Mouse (Mus musculus) macrophage (primary cell): ENCODE data around the gene Icam2. TPM values are rescaled to one million over a fixed set of nuclear protein-coding genes. Genes with fewer than 3 reads are reported as not detected.

Source experiments
- H3K27ac ChIP-seq: fragments of 350-480 bp; formaldehyde crosslinking; 2 replicates; pipeline ENCODE4 v1.9.0; 2021
- H3K36me3 ChIP-seq: fragments of 350-480 bp; formaldehyde crosslinking; 2 replicates; pipeline ENCODE4 v1.9.0; 2021; ENCODE audit errors: inconsistent target
- H3K4me3 ChIP-seq: fragments of 350-480 bp; formaldehyde crosslinking; 2 replicates; pipeline ENCODE4 v1.9.0; 2021; ENCODE audit errors: inconsistent target
- H3K79me2 ChIP-seq: fragments of 350-480 bp; formaldehyde crosslinking; 2 replicates; pipeline ENCODE4 v1.9.0; 2021; ENCODE audit errors: inconsistent target
- WGBS: methylation state at CpG from one replicate; pipeline ENCODE4 v1.1.7; 2026; ENCODE audit warnings: inconsistent platforms; ENCODE audit not compliant: missing documents; 5-methylcytosine and 5-hydroxymethylcytosine counted together
- polyA plus RNA-seq: library from polyadenylated mRNA; stranded (reverse); fragments of 250-400 nt; gene quantifications from 3 replicates; pipeline ENCODE4 v1.2.4, GENCODE M21; 2018; ENCODE audit warnings: inconsistent platforms
- total RNA-seq, 78 experiments: library from RNA; depleted of rRNA; stranded (reverse); fragments of 250-400 nt; gene quantifications; 1 replicate in 9 of 78; 2 replicates in 24 of 78; 3 replicates in 43 of 78; 4 replicates in 2 of 78; pipeline ENCODE4 v1.2.4; 2018; ENCODE audit warnings: inconsistent platforms in 56 of 78

The Icam2 gene
- total RNA-seq (2018; cell fraction: chromatin; rRNA removed), result 1 to 10 TPM in 15 of 26 experiments, under 1 TPM in 4, not detected in 7; 0.86 to 6.4 (median 2.3) TPM
- 10 to 100 TPM in 1 of 26 experiments, 1 to 10 TPM in 25; 3.2 to 14.2 (median 6.2) TPM for total RNA-seq (2018; cell fraction: cytosol; rRNA removed)
- total RNA-seq (2018; cell fraction: nucleus; rRNA removed), result 10 to 100 TPM in 4 of 26 experiments, 1 to 10 TPM in 22; 1.2 to 12.4 (median 6.3) TPM
- polyA plus RNA-seq, result 4.3 to 7.9 TPM (median 7.0 TPM) in 3 replicates

DNA sequence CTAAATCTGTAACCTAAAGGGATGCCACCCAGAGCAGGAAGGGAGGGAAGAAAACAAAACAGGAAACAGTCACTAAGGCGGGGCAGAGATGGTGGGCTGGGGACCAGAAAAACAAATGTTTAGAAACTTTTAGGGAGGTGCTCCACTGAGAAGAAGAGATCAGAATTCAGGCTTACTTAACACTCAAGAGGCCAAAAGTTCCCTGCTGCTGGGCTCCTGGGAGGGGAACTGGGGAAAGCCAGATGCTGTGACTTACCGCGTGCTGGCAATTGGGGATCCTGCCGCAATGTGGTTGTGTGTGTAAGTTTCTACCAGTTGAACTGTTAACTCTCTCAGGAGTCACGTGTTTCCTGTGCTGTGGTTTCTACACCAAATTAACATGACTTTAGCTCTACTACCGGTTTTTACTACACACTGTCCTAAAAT lies at the start of gene Icam2:
Gene Icam2 (minus strand): TSS at position 285 of the 426 bp plus-strand sequence.
- no peaks in the 10 kb centered on the region for H3K36me3 ChIP-seq
- 0% methylated on average over 6 of the region's 6 CpGs for WGBS
- peak within 1 kb of the TSS; percentile 68 for H3K27ac ChIP-seq
- no peaks in the 10 kb centered on the region for H3K79me2 ChIP-seq
- H3K4me3 ChIP-seq, result peak within 1 kb of the TSS; percentile 21

DNA sequence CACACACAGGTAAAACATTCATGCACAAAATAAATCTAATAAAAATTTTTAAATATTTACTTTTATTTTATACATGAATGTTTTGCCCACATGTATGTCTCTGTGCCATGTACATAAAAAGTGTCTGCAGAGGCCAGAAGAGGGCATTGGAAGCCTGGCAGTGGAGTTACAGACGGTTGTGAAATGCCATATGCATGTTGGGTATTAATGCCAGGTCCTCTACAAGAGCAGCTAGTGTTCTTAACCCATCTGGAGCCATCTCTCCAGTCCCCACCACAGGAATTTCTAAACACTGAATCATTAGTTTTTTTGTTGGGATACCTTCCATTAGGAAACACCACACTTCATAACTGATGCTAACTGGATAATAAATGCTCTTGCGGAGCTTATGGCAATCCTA lies 49.7 kb upstream of the Icam2 start:
- H3K4me3 ChIP-seq, result no peak overlapping the region
- WGBS, result 93% methylated on average over 2 of the region's 2 CpGs
- peaks cover 27% of the 10 kb centered on the region; the same call in 1 of the 2 replicates for H3K36me3 ChIP-seq
- H3K79me2 ChIP-seq, result peaks cover 54% of the 10 kb centered on the region; the same call in 1 of the 2 replicates
- no peak overlapping the region for H3K27ac ChIP-seq

DNA sequence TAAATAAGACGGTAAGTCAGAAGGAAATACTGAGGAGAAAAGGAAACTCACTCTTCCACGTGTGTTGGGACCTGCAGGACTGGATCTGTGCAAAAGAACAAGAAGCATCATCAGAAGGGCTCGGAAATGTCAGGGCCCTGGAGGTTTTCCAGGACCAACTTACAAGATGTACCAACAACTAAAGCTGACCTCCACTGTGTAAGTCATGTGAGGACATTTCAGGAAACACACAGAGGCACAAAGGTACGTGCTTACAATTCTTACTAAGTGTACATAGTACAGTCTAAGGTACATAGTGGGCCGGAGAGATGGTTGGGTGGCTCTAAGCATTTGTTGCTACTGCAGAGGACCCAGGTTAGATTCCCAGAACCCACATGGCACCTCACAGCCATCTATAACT lies 49.2 kb upstream of the Icam2 start:
- Histone ChIP-seq H3K36me3 (peaks cover 27% of the 10 kb centered on the region; the same call in 1 of the 2 replicates), H3K27ac (no peak overlapping the region), H3K4me3 (no peak overlapping the region), H3K79me2 (peaks cover 51% of the 10 kb centered on the region; the same call in 1 of the 2 replicates)
- WGBS, result 100% methylated on average over 5 of the region's 5 CpGs

DNA sequence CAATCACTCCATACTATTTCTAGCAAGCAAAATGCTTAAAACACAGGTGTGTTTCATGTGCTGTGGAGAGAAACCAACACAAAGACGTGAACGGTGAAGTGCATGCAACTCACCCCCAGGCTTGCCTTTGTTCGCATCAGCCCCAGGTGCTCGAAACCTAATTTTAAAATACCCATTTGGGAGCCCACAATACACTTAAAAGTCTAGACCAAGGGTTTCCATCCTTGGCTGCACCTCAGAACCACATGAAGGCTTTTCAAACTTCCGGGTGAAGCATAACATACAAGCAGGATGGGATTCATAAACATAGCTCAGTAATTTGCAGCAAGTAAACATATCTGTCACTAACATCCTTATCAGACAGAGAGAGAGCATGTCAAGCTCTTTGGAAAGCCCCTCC lies 42.5 kb upstream of the Icam2 start:
- Histone ChIP-seq H3K36me3 (peaks cover 41% of the 10 kb centered on the region), H3K4me3 (no peak overlapping the region), H3K79me2 (no peaks in the 10 kb centered on the region; the same call in 1 of the 2 replicates), H3K27ac (peak overlapping the region; percentile 93)
- WGBS, result 93% methylated on average over 5 of the region's 5 CpGs

DNA sequence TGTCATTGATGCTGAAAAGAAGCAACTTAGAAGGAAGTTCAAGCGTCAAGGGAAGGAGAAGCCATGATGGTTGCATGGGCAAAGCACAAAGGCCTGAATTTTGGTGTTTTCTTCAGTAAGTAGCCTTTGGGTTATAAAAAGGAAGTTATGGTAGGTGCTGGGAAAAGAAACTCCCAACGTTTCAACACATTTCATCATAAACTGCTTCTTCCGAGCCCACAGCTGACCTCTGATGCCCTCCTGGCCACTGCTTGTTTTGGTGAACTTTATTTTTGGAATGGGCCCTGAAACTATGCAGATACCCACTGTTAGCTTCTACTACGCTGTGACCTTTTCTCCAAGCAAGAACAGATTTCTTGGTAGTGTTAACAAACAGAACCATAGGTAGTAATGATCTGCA lies 41.8 kb upstream of the Icam2 start:
- 10% methylated on average over 4 of the region's 4 CpGs for WGBS
- H3K36me3 ChIP-seq, result peaks cover 39% of the 10 kb centered on the region
- no peak overlapping the region for H3K4me3 ChIP-seq
- H3K79me2 ChIP-seq, result no peaks in the 10 kb centered on the region; the same call in 1 of the 2 replicates
- H3K27ac ChIP-seq, result peak overlapping the region; percentile 93

DNA sequence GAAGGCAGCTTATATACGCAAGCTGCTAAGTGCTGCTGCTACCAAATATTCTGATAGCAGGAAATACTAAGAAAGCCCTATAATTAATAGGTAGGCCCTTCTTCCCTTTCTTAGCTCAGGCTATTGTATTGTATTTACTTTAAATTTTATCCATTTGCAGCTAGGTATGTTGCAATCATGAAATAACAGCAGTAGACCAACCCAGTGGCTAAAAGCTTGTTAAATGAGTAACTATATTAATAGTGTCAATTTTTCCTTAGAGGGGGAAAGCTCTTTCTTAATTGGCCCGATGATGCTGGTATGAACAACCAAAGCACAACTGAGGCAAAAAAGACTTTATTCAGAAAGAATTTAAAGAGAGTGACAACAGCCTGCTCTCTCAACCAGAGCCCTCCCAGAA lies 40.7 kb upstream of the Icam2 start:
- Histone ChIP-seq H3K79me2 (no peaks in the 10 kb centered on the region; the same call in 1 of the 2 replicates), H3K4me3 (no peak overlapping the region), H3K27ac (peak overlapping the region; percentile 93), H3K36me3 (peaks cover 29% of the 10 kb centered on the region)
- WGBS, result 29% methylated on average over 2 of the region's 2 CpGs

DNA sequence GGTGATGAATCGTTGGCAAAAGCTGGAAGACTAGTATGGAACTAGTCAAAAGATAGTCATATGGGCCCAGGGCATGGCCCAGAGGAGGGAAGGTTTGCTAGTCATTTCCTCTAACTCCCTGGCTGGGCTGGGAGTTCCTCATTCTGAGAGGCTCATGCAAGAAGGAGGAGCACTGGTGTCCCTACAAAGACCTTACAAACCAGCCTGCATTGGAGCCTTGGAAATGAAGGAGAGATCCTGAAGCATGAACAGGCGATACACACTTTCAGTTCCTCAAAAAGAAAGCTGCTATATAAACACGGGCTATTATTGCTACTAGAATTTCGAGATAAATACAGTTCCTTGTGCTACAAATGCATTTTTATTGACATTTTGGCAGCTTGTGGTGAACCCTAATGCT lies 40.2 kb upstream of the Icam2 start:
- WGBS, result 0% methylated on average over 4 of the region's 4 CpGs
- no peak overlapping the region for H3K4me3 ChIP-seq
- H3K79me2 ChIP-seq, result no peaks in the 10 kb centered on the region; the same call in 1 of the 2 replicates
- H3K27ac ChIP-seq, result peak overlapping the region; percentile 93
- H3K36me3 ChIP-seq, result peaks cover 29% of the 10 kb centered on the region

DNA sequence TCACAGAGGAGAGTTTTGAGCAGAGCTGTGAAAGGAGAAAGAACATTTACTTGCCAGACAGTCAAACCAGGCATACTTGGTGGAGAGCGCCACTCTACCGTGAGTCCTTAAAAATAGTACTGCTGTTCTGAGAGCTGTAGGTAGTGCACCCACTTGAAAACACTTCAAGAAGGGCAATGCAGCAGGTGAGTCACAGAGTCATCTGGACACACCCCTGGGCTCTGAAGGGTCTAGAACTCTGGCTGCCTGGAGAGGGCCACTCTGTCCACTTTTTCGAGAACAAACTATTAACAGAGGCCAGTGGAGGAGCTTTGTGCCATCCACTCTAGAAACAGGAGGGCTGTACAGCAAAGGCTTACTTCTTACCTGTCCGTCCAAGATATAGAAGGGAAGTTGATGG lies 38.6 kb upstream of the Icam2 start:
- H3K79me2 ChIP-seq, result no peaks in the 10 kb centered on the region; the same call in 1 of the 2 replicates
- 98% methylated on average over 4 of the region's 4 CpGs for whole genome bisulfite sequencing
- peaks cover 37% of the 10 kb centered on the region for H3K36me3 ChIP-seq
- H3K27ac ChIP-seq, result no peak overlapping the region
- no peak overlapping the region for H3K4me3 ChIP-seq

DNA sequence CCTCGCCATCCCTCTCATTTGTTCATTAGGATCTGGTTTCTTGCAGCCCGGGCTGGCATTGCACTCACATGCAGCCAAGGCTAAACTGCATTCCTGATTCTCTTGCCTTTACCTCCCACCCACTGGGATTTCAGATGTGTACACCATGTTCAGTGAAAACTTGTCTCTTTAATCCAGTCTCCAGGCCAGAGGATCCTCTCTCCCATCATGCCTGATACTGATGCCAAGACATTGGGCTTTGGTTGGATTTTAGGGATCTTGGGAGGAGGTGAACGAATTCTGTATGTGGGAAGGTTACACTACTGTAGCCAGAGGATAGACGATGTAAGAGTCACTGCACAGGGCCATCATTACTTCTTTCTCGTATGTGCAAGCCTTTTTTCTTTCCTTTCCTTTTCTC lies 37.3 kb upstream of the Icam2 start:
- WGBS, result 98% methylated on average over 5 of the region's 5 CpGs
- Histone ChIP-seq H3K27ac (no peak overlapping the region), H3K36me3 (peaks cover 38% of the 10 kb centered on the region), H3K79me2 (no peaks in the 10 kb centered on the region), H3K4me3 (no peak overlapping the region)

DNA sequence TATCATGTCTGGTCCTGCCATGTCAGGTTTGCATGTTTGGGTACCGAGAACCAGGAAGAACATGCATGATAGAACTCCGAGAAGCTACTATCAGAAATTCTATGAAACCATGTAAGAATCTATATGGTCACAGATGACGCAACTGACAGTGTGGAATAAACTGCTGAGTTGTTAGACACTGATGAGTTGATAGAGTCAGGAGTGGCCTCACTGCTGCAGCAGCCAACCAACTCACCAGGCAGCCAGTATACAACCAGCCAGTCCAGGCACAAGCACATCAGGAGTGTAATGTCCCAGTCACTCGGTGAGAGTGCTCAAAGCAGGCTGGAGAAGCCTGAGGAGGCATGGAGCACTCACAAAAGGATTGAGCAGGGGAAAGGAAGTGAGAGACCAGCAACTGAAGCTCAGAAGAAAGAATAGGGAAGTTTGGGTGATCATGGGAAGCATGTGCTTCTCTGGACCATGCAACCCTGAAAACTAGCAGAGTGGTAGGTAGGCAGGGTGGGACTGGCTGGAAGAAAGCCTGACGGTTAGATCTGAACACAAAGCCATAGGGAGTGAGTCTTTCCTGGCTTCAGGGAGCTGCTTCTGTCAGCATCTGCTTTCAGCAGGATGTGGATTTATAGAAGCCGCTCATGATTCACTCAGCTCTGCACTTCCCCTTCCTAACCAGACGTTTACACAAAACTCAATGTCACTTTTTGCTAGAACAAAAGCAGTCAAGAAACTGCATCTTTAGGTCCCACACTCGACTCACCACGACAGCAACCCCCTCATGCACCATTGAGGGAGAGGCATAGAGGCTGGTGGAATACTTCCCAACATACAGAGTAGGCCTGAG lies 31.6 kb upstream of the Icam2 start:
- H3K4me3 ChIP-seq, result no peak overlapping the region
- no peaks in the 10 kb centered on the region for H3K79me2 ChIP-seq
- H3K36me3 ChIP-seq, result peaks cover 45% of the 10 kb centered on the region
- whole genome bisulfite sequencing, result 10% methylated on average over 9 of the region's 9 CpGs
- peak overlapping the region; percentile 98 for H3K27ac ChIP-seq

DNA sequence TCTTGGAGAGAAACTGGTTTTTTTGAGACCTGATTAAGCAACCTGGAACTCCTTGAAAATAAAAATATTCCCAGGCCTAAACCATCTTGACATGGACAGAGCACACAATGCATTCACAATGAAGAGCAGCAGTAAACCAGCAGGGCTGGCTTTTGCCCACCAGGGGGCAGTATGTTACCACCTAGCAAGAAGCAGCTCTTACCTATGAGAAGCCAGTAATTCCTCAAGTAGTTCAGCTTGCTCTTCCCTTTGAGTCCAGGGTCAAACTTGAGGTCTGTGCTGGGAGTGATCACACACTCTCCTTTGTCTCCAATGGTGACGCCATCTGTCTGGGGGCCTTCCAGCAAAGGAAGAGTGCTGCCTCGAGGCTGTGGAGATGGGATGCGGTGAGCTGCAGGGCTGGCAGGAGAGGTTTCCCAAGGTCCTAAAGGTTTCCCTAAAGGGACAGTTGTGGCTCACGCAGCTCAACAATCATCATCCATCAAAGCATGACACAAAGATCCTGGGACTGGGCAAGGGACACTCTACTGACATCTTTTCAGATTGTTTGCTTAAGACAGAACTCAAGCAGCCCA lies 30.8 kb upstream of the Icam2 start:
- H3K79me2 ChIP-seq, result no peaks in the 10 kb centered on the region
- 64% methylated on average over 4 of the region's 4 CpGs for WGBS
- no peak overlapping the region for H3K4me3 ChIP-seq
- peaks cover 45% of the 10 kb centered on the region for H3K36me3 ChIP-seq
- peak overlapping the region; percentile 98 for H3K27ac ChIP-seq

DNA sequence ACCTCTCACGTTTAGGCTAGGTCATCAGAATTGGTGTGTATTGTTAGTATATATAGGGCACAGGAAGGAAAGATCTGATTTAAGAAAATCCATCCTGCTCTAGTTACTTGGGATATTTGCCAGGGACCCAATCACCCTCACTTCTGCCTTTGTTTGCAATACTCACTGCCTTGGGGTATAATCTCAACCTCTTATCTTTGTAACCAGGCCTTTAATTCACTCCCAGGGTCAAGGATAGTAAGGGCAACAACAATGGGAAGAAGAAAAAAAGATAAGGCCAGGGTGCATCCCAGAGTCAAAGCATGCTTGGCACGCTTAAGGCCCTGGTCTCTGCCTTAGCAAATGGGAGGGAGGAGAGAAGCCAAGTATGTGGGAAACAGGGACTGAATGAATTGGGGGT lies 30.0 kb upstream of the Icam2 start:
- WGBS, result 100% methylated on average over 2 of the region's 2 CpGs
- no peak overlapping the region for H3K4me3 ChIP-seq
- peaks cover 41% of the 10 kb centered on the region for H3K36me3 ChIP-seq
- no peaks in the 10 kb centered on the region for H3K79me2 ChIP-seq
- no peak overlapping the region for H3K27ac ChIP-seq

DNA sequence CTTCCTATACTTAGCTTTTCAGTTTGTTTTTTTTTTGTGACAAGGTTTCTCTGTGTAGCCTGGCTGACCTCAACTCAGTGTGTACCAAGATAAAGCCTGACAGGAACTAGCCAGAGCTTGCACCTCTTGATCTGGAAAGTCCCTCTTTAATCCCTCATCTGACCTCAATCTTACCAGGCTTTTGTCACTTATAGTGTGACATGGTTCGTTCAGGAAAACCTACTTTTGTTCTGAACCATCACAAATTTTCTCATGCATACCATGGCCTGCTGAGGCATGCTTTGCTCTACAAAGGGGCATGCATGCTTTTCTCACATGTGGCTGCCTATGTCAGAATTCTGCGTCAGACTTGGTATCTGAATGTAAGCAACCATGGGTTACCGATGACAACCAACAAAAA lies 28.5 kb upstream of the Icam2 start:
- Histone ChIP-seq H3K27ac (no peak overlapping the region), H3K4me3 (no peak overlapping the region), H3K79me2 (no peaks in the 10 kb centered on the region), H3K36me3 (peaks cover 42% of the 10 kb centered on the region)
- WGBS, result 93% methylated on average over 3 of the region's 3 CpGs

DNA sequence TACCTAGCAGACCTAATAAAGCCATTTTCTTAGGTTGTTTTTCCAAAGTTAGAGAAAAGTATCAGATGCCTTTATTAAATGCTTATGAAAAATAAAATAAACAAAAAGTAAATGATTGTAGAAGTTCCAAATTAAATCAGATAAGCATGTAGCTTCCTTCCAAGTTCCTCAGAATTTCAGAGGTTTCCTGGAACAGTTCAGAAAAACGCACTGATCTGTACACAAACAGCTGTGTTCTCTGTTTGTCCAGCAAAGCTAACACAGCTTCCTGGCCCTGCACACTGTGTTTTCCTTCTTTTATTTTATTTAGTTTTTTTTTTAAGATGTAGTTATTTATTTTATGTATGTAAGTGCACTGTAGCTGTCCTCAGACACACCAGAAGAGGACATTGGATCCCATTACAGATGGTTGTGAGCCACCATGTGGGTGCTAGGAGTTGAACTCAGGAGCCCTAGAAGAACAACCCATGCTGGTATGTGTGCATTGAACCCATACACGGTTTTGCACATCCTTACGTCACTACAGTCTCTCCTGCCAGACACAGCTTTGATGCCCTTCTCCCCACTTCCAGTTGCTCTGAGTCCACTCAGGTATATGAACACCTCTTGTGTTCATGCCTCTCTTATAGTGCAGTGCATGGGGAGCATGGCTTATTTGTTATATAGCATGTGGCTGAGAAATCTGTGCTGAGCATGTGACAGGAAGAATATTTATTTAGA lies 24.9 kb upstream of the Icam2 start:
- Histone ChIP-seq H3K4me3 (no peak overlapping the region), H3K79me2 (no peaks in the 10 kb centered on the region), H3K36me3 (peaks cover 61% of the 10 kb centered on the region), H3K27ac (no peak overlapping the region)
- 87% methylated on average over 3 of the region's 3 CpGs for WGBS
